Mouse (Mus musculus) stomach, postnatal 0 days (tissue): Measurements from ENCODE around the gene Lefty2.

Experiments used
- CTCF ChIP-seq: IDR thresholded peaks from 2 replicates; pipeline ENCODE4 v1.5.1; 2016; ENCODE audit warnings: antibody characterized with exemption, low read depth, mild to moderate bottlenecking, moderate library complexity
- EP300 ChIP-seq: optimal IDR thresholded peaks from 2 replicates; pipeline ENCODE3; 2016; ENCODE audit warnings: antibody characterized with exemption

- TF ChIP-seq CTCF = no peak
- TF ChIP-seq EP300 = no peak
Observed at GRCm38 (mm10) chr1:180942166-180943031, 49.5 kb downstream of the Lefty2 start, which contains the start of gene Tmem63a.
